Mouse (Mus musculus) left cerebral cortex, adult 2 months (tissue): Measurements from ENCODE around the gene Ifitm5. TPM values are rescaled to one million over a fixed set of nuclear protein-coding genes. Genes with fewer than 3 reads are reported as not detected.
"Not testable (repeated sequence)": the region's sequence is repeated elsewhere in the genome, so short reads cannot be mapped to it uniquely, and the experiment has no call there.

ENCODE experiments used
- DNase-seq, 2 experiments: peaks; one replicate each; pipeline ENCODE4 v3.0.0; 2021 to 2022; ENCODE audit warnings: low spot score in 2 of 2, mixed read lengths in 1 of 2; ENCODE audit errors: extremely low spot score in 1 of 2
- H3K27ac ChIP-seq: fragments of 200-600 bp; 2 replicates; pipeline ENCODE4 v1.8.1; 2022
- H3K4me3 ChIP-seq: fragments of 200-600 bp; 2 replicates; pipeline ENCODE4 v1.8.1; 2022
- CTCF ChIP-seq: fragments of 200-600 bp; IDR thresholded peaks from 2 replicates; pipeline ENCODE4 v1.8.1; 2022; ENCODE audit warnings: antibody characterized with exemption, mild to moderate bottlenecking, moderate library complexity
- intact Hi-C: fragments of 180-260 bp; cut with DNase I; formaldehyde crosslinking; loops from one replicate; pipeline ENCODE4 v1.15.1; 2025
- total RNA-seq, 2 experiments: library from RNA; stranded (reverse); gene quantifications; 2 replicates each; pipeline ENCODE4 v1.2.3; 2021

The Ifitm5 gene
- total RNA-seq, 2 experiments from 2014 or later, result not detected

GRCm38 (mm10) chr7:140975465-140975864 lies 25.4 kb upstream of the Ifitm5 start:
- Histone ChIP-seq H3K4me3 (no peak overlapping the region), H3K27ac (no peak overlapping the region)
- DNase-seq, result no peak
- intact Hi-C loops, result no loop called here
- no peak for TF ChIP-seq CTCF

GRCm38 (mm10) chr7:140974940-140975339 lies 24.8 kb upstream of the Ifitm5 start:
- no peak for DNase-seq
- intact Hi-C loops, result no loop called here
- Histone ChIP-seq H3K27ac (no peak overlapping the region), H3K4me3 (no peak overlapping the region)
- TF ChIP-seq CTCF, result no peak

GRCm38 (mm10) chr7:140973396-140974165 lies 23.5 kb upstream of the Ifitm5 start:
- intact Hi-C loops, result no loop called here
- H3K4me3 ChIP-seq, result no peak overlapping the region
- no peak for TF ChIP-seq CTCF
- no peak for DNase-seq
- H3K27ac ChIP-seq, result no peak overlapping the region; the same call in 1 of the 2 replicates

GRCm38 (mm10) chr7:140971479-140972171 lies 21.5 kb upstream of the Ifitm5 start:
- intact Hi-C loops, result no loop called here
- Histone ChIP-seq H3K4me3 (no peak overlapping the region), H3K27ac (no peak overlapping the region)
- DNase-seq, result no peak
- no peak for TF ChIP-seq CTCF

GRCm38 (mm10) chr7:140970931-140971330 lies 20.8 kb upstream of the Ifitm5 start:
- intact Hi-C loops, result no loop called here
- no peak for DNase-seq
- no peak for TF ChIP-seq CTCF
- H3K27ac ChIP-seq, result no peak overlapping the region
- no peak overlapping the region for H3K4me3 ChIP-seq

- H3K27ac ChIP-seq, intact Hi-C loops, H3K4me3 ChIP-seq, DNase-seq: not testable (repeated sequence)
Measured at GRCm38 (mm10) chr7:140968710-140969109, 18.6 kb upstream of the Ifitm5 start.

- TF ChIP-seq CTCF, result no peak
- Histone ChIP-seq H3K27ac (no peak overlapping the region), H3K4me3 (no peak overlapping the region)
- no peak for DNase-seq
- intact Hi-C loops, result no loop called here
Measured at GRCm38 (mm10) chr7:140967862-140968591, 17.9 kb upstream of the Ifitm5 start.

GRCm38 (mm10) chr7:140966921-140967320 lies 16.8 kb upstream of the Ifitm5 start, which contains the start of gene Ifitm1:
TSS of gene Ifitm1 (plus strand) at chr7:140967221.
- TF ChIP-seq CTCF, result no peak
- DNase-seq, result no peak
- intact Hi-C loops, result no loop called here
- Histone ChIP-seq H3K27ac (no peak within 1 kb of the TSS), H3K4me3 (no peak within 1 kb of the TSS)

GRCm38 (mm10) chr7:140962733-140963132 lies 12.6 kb upstream of the Ifitm5 start:
- Histone ChIP-seq H3K4me3 (no peak overlapping the region), H3K27ac (no peak overlapping the region)
- no peak for TF ChIP-seq CTCF
- intact Hi-C loops, result no loop called here
- no peak for DNase-seq

GRCm38 (mm10) chr7:140961416-140961815 lies 11.3 kb upstream of the Ifitm5 start:
- intact Hi-C loops, result no loop called here
- Histone ChIP-seq H3K27ac (no peak overlapping the region), H3K4me3 (no peak overlapping the region)
- DNase-seq, result no peak
- TF ChIP-seq CTCF, result no peak

- DNase-seq, result no peak
- no peak overlapping the region for H3K27ac ChIP-seq
- intact Hi-C loops, result no loop called here
- TF ChIP-seq CTCF, result no peak
- H3K4me3 ChIP-seq, result no peak overlapping the region
Measured at GRCm38 (mm10) chr7:140960026-140960425, 9.9 kb upstream of the Ifitm5 start.
